Mouse (Mus musculus): ENCODE results near the gene Nr1i2. TPM values are rescaled to one million over a fixed set of nuclear protein-coding genes. Genes with fewer than 3 reads are reported as not detected.
A peak's percentile ranks its signal among the peaks of the same experiment; 100 is the strongest.

Gene Nr1i2
- polyA plus RNA-seq, 1 experiment from 2014 or later: 0.05 TPM

DNA sequence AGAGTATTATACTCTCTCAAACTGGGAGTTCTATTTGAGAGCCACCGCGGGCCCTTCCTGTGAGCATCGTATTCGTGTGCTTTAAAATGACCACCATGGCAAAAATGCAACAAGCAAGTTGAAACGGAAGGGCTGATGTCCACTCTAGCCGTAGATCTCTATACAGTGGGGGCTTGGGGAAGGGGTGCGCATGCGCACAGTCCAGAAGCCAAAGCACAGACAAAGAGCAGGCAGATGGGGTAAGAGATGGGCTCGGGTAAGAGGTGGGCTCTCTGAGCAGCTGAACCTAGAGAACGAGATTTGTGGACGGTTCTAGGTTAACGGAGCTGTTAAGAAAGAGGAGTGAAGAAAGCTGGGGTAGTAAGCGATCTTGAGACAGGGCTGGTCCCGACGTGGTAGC, 29.7 kb upstream of the Nr1i2 start:
- DNase-seq (ENCODE audit: low spot score) (no peak), ATAC-seq (no peak)
- no peak overlapping the region for H3K27ac ChIP-seq (ENCODE audit: low read length)
- no peak for TF ChIP-seq EP300 (IDR thresholded peaks at IDR 0.05)
- no peak for TF ChIP-seq CTCF (IDR thresholded peaks at IDR 0.05)
- 88% methylated on average over 15 of the region's 15 CpGs for WGBS
- H3K9ac ChIP-seq (replicated peaks; ENCODE audit: low read depth): no peak overlapping the region
- H3K36me3 ChIP-seq (ENCODE audit: insufficient read depth, low read length): no peaks in the 10 kb centered on the region
- no peak overlapping the region for H3K4me3 ChIP-seq (ENCODE audit: low read depth, low read length)
- no peak overlapping the region for H3K4me2 ChIP-seq (replicated peaks; ENCODE audit: low read depth, low read length)
- H3K27me3 ChIP-seq (replicated peaks; ENCODE audit: insufficient read depth, low read length): no peaks in the 10 kb centered on the region
- no peaks in the 10 kb centered on the region for H3K9me3 ChIP-seq (ENCODE audit: low read length)
- no peaks in the 10 kb centered on the region for H3K4me1 ChIP-seq (ENCODE audit: insufficient read depth, low read depth, low read length)

DNA sequence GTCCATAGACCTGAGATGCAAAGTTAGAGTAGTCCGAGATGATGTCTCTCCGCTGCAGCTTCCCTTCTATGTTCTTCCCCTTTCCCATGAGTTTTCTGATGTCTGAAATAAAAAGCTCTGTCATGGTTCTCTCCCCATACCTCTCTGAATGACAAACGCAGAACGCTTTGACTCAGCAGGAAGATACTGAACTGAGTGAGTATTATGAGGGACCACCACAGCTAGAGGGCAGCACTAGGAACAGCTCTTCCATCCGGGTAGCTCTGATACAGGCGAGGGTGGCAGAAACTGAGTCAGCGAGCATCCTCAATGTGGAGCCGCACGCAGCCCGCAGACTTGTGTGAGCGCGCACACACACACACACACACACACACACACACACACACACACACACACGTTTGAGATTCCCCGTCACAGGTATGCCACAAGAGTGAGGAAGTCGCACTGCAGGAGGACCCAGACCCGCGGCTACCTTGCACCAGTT, 26.9 kb upstream of the Nr1i2 start:
- Histone ChIP-seq H3K27me3 (replicated peaks; ENCODE audit: insufficient read depth, low read length) (no peaks in the 10 kb centered on the region), H3K9me3 (ENCODE audit: low read length) (no peaks in the 10 kb centered on the region), H3K27ac (ENCODE audit: low read length) (no peak overlapping the region), H3K4me2 (replicated peaks; ENCODE audit: low read depth, low read length) (no peak overlapping the region), H3K4me1 (ENCODE audit: insufficient read depth, low read depth, low read length) (no peaks in the 10 kb centered on the region), H3K4me3 (ENCODE audit: low read depth, low read length) (no peak overlapping the region), H3K9ac (replicated peaks; ENCODE audit: low read depth) (no peak overlapping the region), H3K36me3 (ENCODE audit: insufficient read depth, low read length) (no peaks in the 10 kb centered on the region)
- DNase-seq (ENCODE audit: low spot score) (peak; percentile 67), ATAC-seq (0 out of 2 replicates have a peak, but pooled peaks have one; percentile 35)
- TF ChIP-seq CTCF (IDR thresholded peaks at IDR 0.05) (peak; percentile 74), EP300 (IDR thresholded peaks at IDR 0.05) (no peak)
- WGBS: 35% methylated on average over 17 of the region's 17 CpGs

DNA sequence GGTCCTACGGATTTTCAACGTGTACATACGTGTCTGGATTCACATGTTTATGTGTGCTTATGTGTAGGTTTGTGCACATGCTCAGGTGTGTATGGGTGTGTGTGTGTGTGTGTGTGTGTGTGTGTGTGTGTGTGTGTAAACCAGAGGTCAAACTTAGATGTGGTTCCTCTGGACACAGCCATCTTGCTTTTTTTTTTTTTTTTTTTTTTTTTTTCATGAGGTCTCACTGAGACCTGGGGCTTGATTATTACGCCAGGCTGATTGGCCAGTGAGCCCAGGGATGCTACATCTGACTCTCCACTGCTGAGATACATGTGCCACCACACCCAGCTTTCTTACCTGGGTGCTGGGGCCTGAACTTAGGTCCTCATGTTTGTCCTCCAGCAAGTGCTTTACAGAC, 24.5 kb upstream of the Nr1i2 start:
- H3K9ac ChIP-seq (replicated peaks; ENCODE audit: low read depth): no peak overlapping the region
- DNase-seq (ENCODE audit: low spot score) (no peak), ATAC-seq (no peak)
- no peak overlapping the region for H3K4me3 ChIP-seq (ENCODE audit: low read depth, low read length)
- no peaks in the 10 kb centered on the region for H3K9me3 ChIP-seq (ENCODE audit: low read length)
- no peaks in the 10 kb centered on the region for H3K4me1 ChIP-seq (ENCODE audit: insufficient read depth, low read depth, low read length)
- TF ChIP-seq CTCF (IDR thresholded peaks at IDR 0.05) (no peak), EP300 (IDR thresholded peaks at IDR 0.05) (no peak)
- no peak overlapping the region for H3K27ac ChIP-seq (ENCODE audit: low read length)
- WGBS: 89% methylated on average over 4 of the region's 4 CpGs
- no peak overlapping the region for H3K4me2 ChIP-seq (replicated peaks; ENCODE audit: low read depth, low read length)
- H3K27me3 ChIP-seq (replicated peaks; ENCODE audit: insufficient read depth, low read length): no peaks in the 10 kb centered on the region
- no peaks in the 10 kb centered on the region for H3K36me3 ChIP-seq (ENCODE audit: insufficient read depth, low read length)

DNA sequence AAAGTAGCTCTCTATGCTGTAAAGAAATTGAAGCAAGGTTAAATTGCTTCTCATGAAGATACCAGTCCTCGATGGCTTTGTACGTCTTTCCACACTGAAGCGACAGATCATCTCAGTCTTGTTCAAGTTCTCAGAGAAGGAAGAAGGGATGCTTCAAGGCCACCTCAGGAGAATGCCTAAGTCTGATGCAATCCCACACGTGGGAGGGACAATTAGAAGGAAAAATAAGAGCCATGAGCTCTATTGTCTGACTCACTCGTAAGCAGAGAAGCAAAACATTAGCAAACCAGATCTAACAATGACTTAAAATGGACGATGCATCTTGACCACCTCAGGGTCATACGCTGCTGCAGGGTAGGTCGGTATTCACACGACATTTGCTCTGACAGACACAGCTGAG, 23.9 kb upstream of the Nr1i2 start:
- WGBS: 68% methylated on average over 9 of the region's 9 CpGs
- TF ChIP-seq EP300 (IDR thresholded peaks at IDR 0.05) (no peak), CTCF (IDR thresholded peaks at IDR 0.05) (no peak)
- ATAC-seq (no peak), DNase-seq (ENCODE audit: low spot score) (no peak)
- H3K9ac ChIP-seq (replicated peaks; ENCODE audit: low read depth): no peak overlapping the region
- no peaks in the 10 kb centered on the region for H3K36me3 ChIP-seq (ENCODE audit: insufficient read depth, low read length)
- H3K4me3 ChIP-seq (ENCODE audit: low read depth, low read length): no peak overlapping the region
- no peaks in the 10 kb centered on the region for H3K9me3 ChIP-seq (ENCODE audit: low read length)
- no peak overlapping the region for H3K4me2 ChIP-seq (replicated peaks; ENCODE audit: low read depth, low read length)
- H3K4me1 ChIP-seq (ENCODE audit: insufficient read depth, low read depth, low read length): no peaks in the 10 kb centered on the region
- no peak overlapping the region for H3K27ac ChIP-seq (ENCODE audit: low read length)
- no peaks in the 10 kb centered on the region for H3K27me3 ChIP-seq (replicated peaks; ENCODE audit: insufficient read depth, low read length)

DNA sequence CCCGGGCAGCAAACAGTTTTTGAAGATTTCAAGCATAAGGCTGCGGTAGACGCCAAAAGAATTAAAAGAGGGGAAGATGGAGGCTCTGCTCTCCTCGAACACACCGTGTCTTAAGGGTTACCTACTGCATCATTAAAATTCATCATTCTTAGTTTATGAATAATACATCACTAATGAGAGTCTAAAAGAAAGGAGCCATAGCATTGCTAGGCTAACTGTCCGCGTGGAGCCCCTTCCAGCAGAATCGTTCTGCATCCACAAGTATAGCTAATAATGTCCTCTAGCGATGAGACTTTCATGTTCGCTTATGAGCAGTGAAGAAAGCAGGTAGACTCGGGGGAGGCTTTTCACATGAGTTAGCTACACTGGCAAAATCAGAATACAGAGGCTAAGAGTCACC, 13.6 kb upstream of the Nr1i2 start:
- Histone ChIP-seq H3K4me3 (ENCODE audit: low read depth, low read length) (no peak overlapping the region), H3K36me3 (ENCODE audit: insufficient read depth, low read length) (no peaks in the 10 kb centered on the region), H3K4me2 (replicated peaks; ENCODE audit: low read depth, low read length) (no peak overlapping the region), H3K4me1 (ENCODE audit: insufficient read depth, low read depth, low read length) (no peaks in the 10 kb centered on the region), H3K27me3 (replicated peaks; ENCODE audit: insufficient read depth, low read length) (no peaks in the 10 kb centered on the region), H3K27ac (ENCODE audit: low read length) (no peak overlapping the region), H3K9me3 (ENCODE audit: low read length) (no peaks in the 10 kb centered on the region), H3K9ac (replicated peaks; ENCODE audit: low read depth) (no peak overlapping the region)
- ATAC-seq: no peak
- TF ChIP-seq CTCF (IDR thresholded peaks at IDR 0.05): no peak
- TF ChIP-seq EP300 (IDR thresholded peaks at IDR 0.05): no peak
- 88% methylated on average over 11 of the region's 11 CpGs for WGBS
- no peak for DNase-seq (ENCODE audit: low spot score)

DNA sequence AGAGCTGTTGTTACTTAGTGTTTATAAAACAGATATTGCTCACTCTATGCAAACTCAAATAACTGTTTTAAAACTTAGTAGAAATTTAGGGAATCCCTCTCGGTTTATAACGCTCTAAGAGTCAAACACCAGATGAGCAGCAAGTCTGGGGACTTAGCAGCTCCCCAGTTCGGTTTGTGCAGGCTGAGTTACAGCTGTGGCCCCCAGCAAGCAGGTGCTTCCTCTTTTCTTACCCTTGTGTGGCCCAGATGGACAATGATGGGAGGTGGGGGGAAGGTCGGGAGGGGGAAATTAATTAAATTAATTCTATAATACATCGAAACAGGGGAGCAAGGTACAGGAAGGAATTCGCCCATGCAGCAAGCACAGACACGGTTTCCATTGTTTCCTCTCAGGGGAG, 13.0 kb upstream of the Nr1i2 start:
- Histone ChIP-seq H3K27me3 (replicated peaks; ENCODE audit: insufficient read depth, low read length) (no peaks in the 10 kb centered on the region), H3K27ac (ENCODE audit: low read length) (no peak overlapping the region), H3K4me1 (ENCODE audit: insufficient read depth, low read depth, low read length) (no peaks in the 10 kb centered on the region), H3K9me3 (ENCODE audit: low read length) (no peaks in the 10 kb centered on the region), H3K9ac (replicated peaks; ENCODE audit: low read depth) (no peak overlapping the region), H3K4me3 (ENCODE audit: low read depth, low read length) (no peak overlapping the region), H3K36me3 (ENCODE audit: insufficient read depth, low read length) (no peaks in the 10 kb centered on the region), H3K4me2 (replicated peaks; ENCODE audit: low read depth, low read length) (no peak overlapping the region)
- TF ChIP-seq CTCF (IDR thresholded peaks at IDR 0.05) (no peak), EP300 (IDR thresholded peaks at IDR 0.05) (no peak)
- DNase-seq (ENCODE audit: low spot score) (no peak), ATAC-seq (no peak)
- 50% methylated on average over 7 of the region's 7 CpGs for WGBS

DNA sequence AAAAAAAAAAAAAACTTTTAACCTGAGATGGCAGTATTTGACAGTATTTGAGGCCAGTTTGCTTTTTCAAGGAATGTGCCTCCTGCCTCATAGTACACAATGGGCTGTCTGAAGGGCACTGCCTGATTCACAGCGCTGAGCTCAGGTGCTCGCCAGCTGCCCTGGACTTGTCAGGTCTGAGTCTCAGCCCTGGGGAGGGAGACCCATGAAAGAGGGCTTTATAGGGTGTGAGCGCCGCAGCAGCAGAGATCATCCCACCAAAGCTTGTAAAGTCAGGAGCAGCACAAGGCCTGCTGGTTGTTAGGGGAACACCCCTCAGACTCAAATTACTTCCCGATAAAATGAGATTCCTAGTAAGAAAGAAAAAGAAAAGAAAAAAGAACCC, 12.6 kb upstream of the Nr1i2 start:
- Histone ChIP-seq H3K27ac (ENCODE audit: low read length) (no peak overlapping the region), H3K4me3 (ENCODE audit: low read depth, low read length) (no peak overlapping the region), H3K4me1 (ENCODE audit: insufficient read depth, low read depth, low read length) (no peaks in the 10 kb centered on the region), H3K4me2 (replicated peaks; ENCODE audit: low read depth, low read length) (no peak overlapping the region), H3K9me3 (ENCODE audit: low read length) (no peaks in the 10 kb centered on the region), H3K27me3 (replicated peaks; ENCODE audit: insufficient read depth, low read length) (no peaks in the 10 kb centered on the region), H3K36me3 (ENCODE audit: insufficient read depth, low read length) (no peaks in the 10 kb centered on the region), H3K9ac (replicated peaks; ENCODE audit: low read depth) (no peak overlapping the region)
- TF ChIP-seq CTCF (IDR thresholded peaks at IDR 0.05) (no peak), EP300 (IDR thresholded peaks at IDR 0.05) (no peak)
- 47% methylated on average over 5 of the region's 5 CpGs for WGBS
- DNase-seq (ENCODE audit: low spot score): no peak
- ATAC-seq: no peak

All from lung, postnatal 0 days (tissue).